Mouse (Mus musculus) hindbrain, postnatal 0 days (tissue): Measurements from ENCODE around the gene Sphk2. TPM values are rescaled to one million over a fixed set of nuclear protein-coding genes. Genes with fewer than 3 reads are reported as not detected.

Experiments used
- ATAC-seq: fragments of 200-750 bp; cut with Nextera tagmentation; 2 replicates; pipeline ENCODE4 v1.8.0; 2017; ENCODE audit warnings: mild to moderate bottlenecking, moderate TSS enrichment, moderate library complexity
- DNase-seq: peaks from one replicate; pipeline ENCODE4 v3.0.0-alpha.2; 2015; ENCODE audit warnings: low spot score
- H3K27ac ChIP-seq: fragments of 300-500 bp; sonication (generic); 2 replicates; pipeline ENCODE4 v1.5.1; 2014; ENCODE audit warnings: mild to moderate bottlenecking
- H3K27me3 ChIP-seq: fragments of 300-500 bp; sonication (generic); 2 replicates; pipeline ENCODE4 v1.6.1; 2014; ENCODE audit warnings: low read length, mixed read lengths; ENCODE audit not compliant: insufficient read depth
- H3K36me3 ChIP-seq: fragments of 300-500 bp; sonication (generic); 2 replicates; pipeline ENCODE4 v1.6.1; 2014; ENCODE audit warnings: low read length, mixed read lengths; ENCODE audit not compliant: insufficient read depth
- H3K4me1 ChIP-seq: fragments of 300-500 bp; sonication (generic); 2 replicates; pipeline ENCODE4 v1.6.1; 2014; ENCODE audit warnings: antibody characterized with exemption, low read length, mixed read lengths; ENCODE audit not compliant: insufficient read depth
- H3K4me2 ChIP-seq: fragments of 300-500 bp; sonication (generic); 2 replicates; pipeline ENCODE4 v1.6.1; 2014; ENCODE audit warnings: low read depth, mild to moderate bottlenecking, low read length, moderate library complexity, mixed read lengths
- H3K4me3 ChIP-seq: fragments of 300-500 bp; sonication (generic); 2 replicates; pipeline ENCODE4 v1.5.1; 2014; ENCODE audit warnings: low read length
- H3K9ac ChIP-seq: fragments of 300-500 bp; sonication (generic); replicated peaks from 2 replicates; pipeline ENCODE4 v1.6.1; 2014; ENCODE audit warnings: mild to moderate bottlenecking, low read length, moderate library complexity, mixed read lengths
- H3K9me3 ChIP-seq: fragments of 300-500 bp; sonication (generic); 2 replicates; pipeline ENCODE4 v1.6.1; 2016; ENCODE audit warnings: low read length, mixed read lengths
- CTCF ChIP-seq: IDR thresholded peaks from 2 replicates; pipeline ENCODE4 v1.5.1; 2016; ENCODE audit warnings: antibody characterized with exemption, control low read depth, low read depth
- WGBS: fragments of 180-500 bp; shearing (Covaris S2); extraction: QIAGEN DNeasy Blood & Tissue Kit; methylation state at CpG from one replicate; pipeline ENCODE4 v1.1.7; 2014; 5-methylcytosine and 5-hydroxymethylcytosine counted together
- polyA plus RNA-seq: library from polyadenylated mRNA; unstranded; fragments of >200 nt; fragmentation: Nextera tagmentation; extraction: Ambion mirVana; gene quantifications from 2 replicates; pipeline ENCODE4 v1.2.1, GENCODE M21; 2015
- total RNA-seq: library from RNA; depleted of rRNA; stranded (reverse); fragments of >200 nt; gene quantifications from 2 replicates; pipeline ENCODE4 v1.2.3, GENCODE M21; 2014

Sphk2 gene
- total and polyA plus RNA-seq, 2 experiments from 2014 or later: 18.5 to 31.6 TPM

DNA sequence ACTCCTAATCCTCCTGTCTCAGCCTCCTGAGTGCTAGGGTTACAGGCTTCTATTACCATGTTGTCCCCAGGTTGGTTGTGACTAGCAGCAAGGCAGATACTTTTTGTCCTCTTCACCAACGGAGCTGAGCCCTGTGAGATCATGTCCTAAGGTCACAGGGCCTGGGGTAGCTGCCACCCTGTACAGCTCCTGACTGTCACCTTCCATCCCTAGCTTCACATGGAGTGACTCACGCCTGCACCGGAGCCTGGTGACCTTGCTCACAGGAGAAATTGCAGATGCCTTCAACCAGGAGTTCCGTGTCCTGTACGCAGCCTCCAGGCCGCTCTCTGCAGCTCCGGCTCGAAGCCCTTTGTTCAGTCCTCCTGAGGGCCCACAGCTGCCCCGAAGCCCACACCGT, 8.6 kb upstream of the Sphk2 start:
- WGBS: 92% methylated on average over 10 of the region's 10 CpGs
- H3K4me2 ChIP-seq: no peak overlapping the region
- no peak overlapping the region for H3K27ac ChIP-seq
- H3K9me3 ChIP-seq: no peaks in the 10 kb centered on the region
- peaks cover 10% of the 10 kb centered on the region; the same call in 1 of the 2 replicates for H3K36me3 ChIP-seq
- no peak overlapping the region for H3K9ac ChIP-seq
- no peaks in the 10 kb centered on the region for H3K27me3 ChIP-seq
- DNase-seq (no peak), ATAC-seq (no peak)
- no peak for TF ChIP-seq CTCF
- H3K4me3 ChIP-seq: no peak overlapping the region
- H3K4me1 ChIP-seq: no peaks in the 10 kb centered on the region

DNA sequence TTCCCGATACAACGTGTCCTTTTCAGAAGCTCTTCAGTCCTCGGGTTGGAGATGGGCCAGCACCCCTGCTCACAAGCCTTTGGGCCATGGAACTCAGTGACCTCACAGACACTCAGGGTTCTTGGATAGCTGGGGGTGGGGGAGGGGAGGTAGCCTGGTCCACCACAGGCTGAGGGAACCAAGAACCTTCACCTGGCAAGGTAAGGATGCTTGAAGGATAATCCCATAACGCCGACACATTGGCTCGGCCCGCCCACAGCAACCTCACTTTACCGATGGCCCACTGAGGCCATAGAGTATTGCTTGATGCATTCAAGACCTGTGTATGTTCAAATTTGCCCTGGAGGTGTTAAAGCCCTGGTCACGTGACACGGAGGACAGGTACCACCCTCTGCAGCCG, 7.9 kb upstream of the Sphk2 start, which contains the start of gene Spaca4:
Gene Spaca4, minus strand, starts transcription at position 101 of the 400 bp plus-strand sequence.
- Histone ChIP-seq H3K27ac (no peak within 1 kb of the TSS), H3K27me3 (no peaks in the 10 kb centered on the region), H3K36me3 (peaks cover 17% of the 10 kb centered on the region; the same call in 1 of the 2 replicates), H3K4me2 (no peak within 1 kb of the TSS), H3K9me3 (no peaks in the 10 kb centered on the region), H3K4me3 (no peak within 1 kb of the TSS), H3K9ac (no peak within 1 kb of the TSS), H3K4me1 (no peaks in the 10 kb centered on the region)
- DNase-seq: no peak
- 94% methylated on average over 11 of the region's 11 CpGs for WGBS
- TF ChIP-seq CTCF: no peak
- no peak for ATAC-seq

DNA sequence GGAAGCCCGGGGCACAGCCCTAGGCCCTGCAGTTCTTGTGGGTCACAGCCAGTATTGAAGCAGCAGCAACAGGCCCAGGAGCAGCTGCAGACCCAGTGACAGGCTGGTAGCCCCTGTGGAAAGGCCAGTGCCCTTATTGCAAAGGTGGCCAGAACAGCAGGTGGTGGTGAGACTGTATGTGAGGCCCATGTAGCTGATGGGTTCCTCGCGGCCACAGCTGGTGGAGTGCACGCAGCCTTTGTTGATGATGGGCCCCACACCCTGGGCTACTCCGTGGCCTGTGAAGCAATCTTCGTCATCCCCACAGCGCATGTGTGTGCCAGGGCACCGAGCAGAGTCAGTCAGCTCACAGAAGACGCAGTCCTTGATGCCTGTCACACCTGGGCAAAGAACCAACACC, 7.3 kb upstream of the Sphk2 start:
- Histone ChIP-seq H3K4me3 (no peak overlapping the region), H3K27ac (no peak overlapping the region), H3K9ac (no peak overlapping the region), H3K9me3 (no peaks in the 10 kb centered on the region), H3K36me3 (peaks cover 22% of the 10 kb centered on the region), H3K4me2 (no peak overlapping the region), H3K4me1 (no peaks in the 10 kb centered on the region), H3K27me3 (no peaks in the 10 kb centered on the region)
- ATAC-seq (no peak), DNase-seq (no peak)
- 91% methylated on average over 9 of the region's 9 CpGs for WGBS
- TF ChIP-seq CTCF: no peak

DNA sequence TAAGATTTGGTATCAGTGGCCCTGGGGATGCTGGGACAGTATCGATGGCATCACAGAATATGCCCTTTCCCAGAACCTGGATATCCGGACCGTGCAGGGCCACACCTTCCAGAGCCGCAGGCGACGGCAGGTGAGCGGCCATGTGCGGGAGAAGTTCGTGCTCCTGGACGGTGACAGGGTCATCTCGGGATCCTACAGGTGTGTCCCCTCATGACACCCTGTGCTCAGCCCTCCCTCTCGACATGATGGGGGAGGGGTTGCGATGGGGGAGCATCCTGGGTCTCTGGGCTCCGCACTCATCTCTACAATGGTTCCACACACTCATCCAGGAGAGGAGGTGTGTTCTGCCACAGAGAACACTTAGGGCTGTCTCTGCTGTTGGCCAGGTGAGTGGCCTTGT, 6.0 kb upstream of the Sphk2 start:
- no peak overlapping the region for H3K27ac ChIP-seq
- H3K9ac ChIP-seq: no peak overlapping the region
- DNase-seq: no peak
- no peak for TF ChIP-seq CTCF
- 0 out of 2 replicates have a peak, but pooled peaks cover 9% of the 10 kb centered on the region for H3K4me1 ChIP-seq
- WGBS: 92% methylated on average over 14 of the region's 14 CpGs
- no peak overlapping the region for H3K4me2 ChIP-seq
- H3K27me3 ChIP-seq: no peaks in the 10 kb centered on the region
- ATAC-seq: no peak
- peaks cover 28% of the 10 kb centered on the region for H3K36me3 ChIP-seq
- no peaks in the 10 kb centered on the region for H3K9me3 ChIP-seq
- no peak overlapping the region for H3K4me3 ChIP-seq

DNA sequence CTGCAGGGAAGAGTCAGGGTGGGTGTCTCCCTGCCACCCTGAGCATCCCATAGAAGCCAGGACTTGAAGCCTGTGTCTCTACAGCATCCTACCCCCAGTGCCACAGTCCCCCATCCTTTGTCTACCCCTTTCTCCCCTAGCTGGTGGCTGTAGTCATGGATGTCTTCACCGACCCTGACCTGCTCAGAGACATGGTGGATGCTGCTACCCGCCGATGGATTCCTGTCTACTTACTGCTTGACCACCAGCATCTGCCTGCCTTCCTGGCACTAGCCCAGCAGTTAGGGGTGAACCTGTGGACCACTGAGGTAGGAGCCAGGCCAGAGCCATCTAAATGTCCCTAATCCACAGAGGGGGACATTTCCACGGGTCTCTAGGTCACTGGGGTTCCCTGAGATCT, 5.5 kb upstream of the Sphk2 start:
- Histone ChIP-seq H3K9ac (no peak overlapping the region), H3K27me3 (no peaks in the 10 kb centered on the region), H3K4me3 (no peak overlapping the region), H3K4me2 (no peak overlapping the region), H3K27ac (no peak overlapping the region), H3K4me1 (0 out of 2 replicates have a peak, but pooled peaks cover 10% of the 10 kb centered on the region), H3K9me3 (no peaks in the 10 kb centered on the region), H3K36me3 (peaks cover 28% of the 10 kb centered on the region)
- WGBS: 86% methylated on average over 4 of the region's 4 CpGs
- DNase-seq (no peak), ATAC-seq (no peak)
- TF ChIP-seq CTCF: no peak

DNA sequence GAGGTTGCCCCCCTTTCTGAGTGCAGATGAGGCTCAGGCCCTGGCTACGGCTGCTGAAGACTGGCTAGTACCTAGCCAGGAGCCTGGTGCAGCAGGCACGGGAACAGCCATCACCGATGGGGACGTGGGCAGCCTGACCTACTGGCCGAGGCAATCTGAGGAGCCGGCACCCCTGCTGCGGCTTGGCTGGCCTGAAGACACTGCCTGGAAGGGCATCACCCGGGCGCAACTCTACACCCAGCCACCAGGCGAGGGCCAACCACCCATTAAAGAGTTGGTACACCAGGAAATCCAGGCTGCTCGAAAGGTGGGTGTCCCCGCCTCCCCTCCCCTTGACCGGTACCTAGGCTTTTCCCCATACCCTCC, 4.5 kb upstream of the Sphk2 start:
- TF ChIP-seq CTCF: no peak
- Histone ChIP-seq H3K36me3 (peaks cover 28% of the 10 kb centered on the region), H3K4me3 (no peak overlapping the region), H3K9ac (no peak overlapping the region), H3K4me1 (0 out of 2 replicates have a peak, but pooled peaks cover 10% of the 10 kb centered on the region), H3K4me2 (no peak overlapping the region), H3K9me3 (no peaks in the 10 kb centered on the region), H3K27me3 (no peaks in the 10 kb centered on the region), H3K27ac (no peak overlapping the region)
- DNase-seq: no peak
- WGBS: 74% methylated on average over 13 of the region's 13 CpGs
- no peak for ATAC-seq

DNA sequence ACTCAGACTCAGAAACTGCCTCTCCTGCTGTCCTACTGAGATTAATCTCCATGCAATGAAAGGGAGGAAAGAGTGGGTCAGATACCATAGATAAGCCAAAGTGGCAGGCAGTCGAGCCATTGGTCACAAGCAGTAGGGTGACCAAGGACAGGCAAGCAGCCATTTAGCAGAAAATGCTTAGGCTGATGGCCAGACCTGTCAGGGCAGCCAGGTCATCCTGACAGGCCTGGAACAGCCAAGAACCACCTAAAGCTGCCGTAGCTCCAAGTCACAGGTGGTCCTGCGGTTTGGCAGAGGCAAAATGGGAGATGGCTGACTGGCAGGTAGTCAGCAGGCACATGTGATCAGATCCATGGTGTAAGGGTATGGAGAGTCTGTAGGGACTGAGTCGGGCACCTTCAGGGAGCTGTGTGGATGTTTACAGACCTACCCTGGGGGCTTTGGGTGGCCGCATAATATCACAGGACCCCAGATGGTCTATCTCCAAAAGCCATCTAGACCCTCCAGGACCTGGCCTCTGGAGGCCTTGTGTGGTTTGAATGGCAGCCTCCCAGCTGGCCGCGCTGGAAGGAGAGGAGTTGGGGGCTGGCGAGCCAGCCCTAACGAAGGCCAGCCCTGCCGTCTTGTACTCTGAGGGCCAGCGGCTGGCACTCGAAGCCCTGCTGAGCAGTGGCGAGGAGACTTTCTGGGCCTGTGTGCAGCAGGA, 4.0 kb upstream of the Sphk2 start:
- peaks cover 14% of the 10 kb centered on the region for H3K4me1 ChIP-seq
- ATAC-seq: no peak
- no peak overlapping the region for H3K9ac ChIP-seq
- no peaks in the 10 kb centered on the region for H3K27me3 ChIP-seq
- WGBS: 50% methylated on average over 13 of the region's 13 CpGs
- no peak overlapping the region for H3K4me3 ChIP-seq
- no peak overlapping the region for H3K4me2 ChIP-seq
- DNase-seq: no peak
- H3K36me3 ChIP-seq: peaks cover 28% of the 10 kb centered on the region
- no peak for TF ChIP-seq CTCF
- no peak overlapping the region for H3K27ac ChIP-seq
- no peaks in the 10 kb centered on the region for H3K9me3 ChIP-seq
